Mouse (Mus musculus) cortical plate, adult 2 months (tissue): ENCODE results near the gene D230025D16Rik.

Experiments used
- CTCF ChIP-seq: fragments of 200-500 bp; IDR thresholded peaks from 2 replicates; pipeline ENCODE4 v1.5.1; 2011; ENCODE audit warnings: mild to moderate bottlenecking, control low read depth, low read length; ENCODE audit not compliant: insufficient read depth; ENCODE audit errors: extremely low read depth
- POLR2A ChIP-seq: fragments of 200-500 bp; IDR thresholded peaks from 2 replicates; pipeline ENCODE4 v1.6.1; 2011; ENCODE audit warnings: mild to moderate bottlenecking, low read length, control low read depth; ENCODE audit not compliant: insufficient read depth; ENCODE audit errors: extremely low read depth

DNA sequence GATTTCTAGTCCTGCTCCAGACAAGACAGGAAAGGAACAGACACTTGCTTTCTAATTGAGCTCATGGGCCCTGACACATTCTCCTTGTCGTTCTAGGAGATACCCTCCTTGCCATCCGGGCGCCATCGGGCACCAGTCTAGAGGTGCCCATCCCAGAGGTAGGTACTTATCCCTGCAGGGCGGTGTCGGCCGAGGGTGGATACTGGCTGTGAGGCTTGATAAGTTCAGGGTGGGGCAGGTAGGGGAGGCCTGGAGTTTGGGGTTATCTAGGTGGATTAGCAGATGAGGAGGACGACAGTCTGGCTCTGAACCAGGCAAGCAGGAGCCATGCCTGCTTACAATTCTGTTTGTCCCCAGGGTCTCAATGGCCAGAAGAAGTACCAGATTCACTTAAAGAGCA is 75.0 kb downstream of the D230025D16Rik start:
- no peak for TF ChIP-seq CTCF
- no peak for TF ChIP-seq POLR2A
